Mouse (Mus musculus): Measurements from ENCODE around the gene Pla2g6. TPM values are rescaled to one million over a fixed set of nuclear protein-coding genes. Genes with fewer than 3 reads are reported as not detected.
A peak's percentile ranks its signal among the peaks of the same experiment; 100 is the strongest.

Pla2g6 gene
- total RNA-seq, 2 experiments from 2014 or later: 9.0 to 9.8 TPM

- intact Hi-C loops (cut with DNase I; ENCODE audit: low total_unique reads): no loop called here
- DNase-seq: no peak
Observed at GRCm38 (mm10) chr15:79353690-79354305, 25.6 kb upstream of the Pla2g6 start.

DNA sequence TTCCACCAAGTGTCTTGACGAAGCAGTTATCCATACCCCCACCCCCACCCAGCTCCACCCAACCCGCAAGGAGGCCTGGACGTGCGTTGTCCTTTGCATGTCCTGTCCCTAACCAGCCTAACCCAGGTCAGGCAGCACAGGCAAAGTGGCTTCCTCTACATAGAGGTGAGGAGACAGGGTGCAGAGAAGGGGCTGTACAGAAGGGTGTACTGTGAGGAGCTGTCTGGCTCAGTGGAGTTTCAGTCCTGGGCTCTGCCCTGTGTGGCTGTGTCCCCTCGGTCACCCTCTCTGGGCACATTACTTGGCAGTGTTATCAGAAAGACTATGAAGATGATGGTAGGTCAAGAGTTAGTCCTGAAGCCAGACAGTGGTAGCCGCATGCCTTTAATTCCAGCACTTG, 24.3 kb upstream of the Pla2g6 start:
- intact Hi-C loops (cut with DNase I; ENCODE audit: low total_unique reads): no loop called here
- DNase-seq: no peak

- intact Hi-C loops (cut with DNase I; ENCODE audit: low total_unique reads): no loop called here
- DNase-seq: peak; percentile 80
Observed at GRCm38 (mm10) chr15:79351331-79351767, 23.2 kb upstream of the Pla2g6 start.

- intact Hi-C loops (cut with DNase I; ENCODE audit: low total_unique reads): no loop called here
- DNase-seq: no peak
Observed at GRCm38 (mm10) chr15:79350866-79351265, 22.7 kb upstream of the Pla2g6 start.

DNA sequence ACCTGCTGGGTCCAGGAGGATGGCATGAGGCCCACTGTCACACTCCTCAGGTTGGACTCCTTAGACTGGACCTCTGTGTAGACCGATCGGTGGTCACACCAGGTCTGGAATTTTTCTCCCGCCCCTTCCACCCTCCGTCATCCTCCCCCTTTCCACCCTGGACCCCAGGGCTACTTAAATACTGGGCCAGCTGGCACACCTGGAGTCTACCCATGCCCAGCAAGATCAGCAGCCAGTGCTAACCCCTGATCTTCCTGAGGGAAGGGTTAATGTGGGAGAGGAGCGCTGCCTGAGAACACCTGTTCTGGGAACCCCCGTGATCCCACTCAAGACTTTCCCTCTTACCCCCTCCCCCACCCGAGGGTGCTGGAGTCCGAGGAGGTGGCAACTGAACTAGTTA, 20.5 kb upstream of the Pla2g6 start:
- intact Hi-C loops (cut with DNase I; ENCODE audit: low total_unique reads): loop anchor here (10.0 kb wide), 1 partner anchor 74 kb away; no protein-coding TSS in a partner anchor

DNA sequence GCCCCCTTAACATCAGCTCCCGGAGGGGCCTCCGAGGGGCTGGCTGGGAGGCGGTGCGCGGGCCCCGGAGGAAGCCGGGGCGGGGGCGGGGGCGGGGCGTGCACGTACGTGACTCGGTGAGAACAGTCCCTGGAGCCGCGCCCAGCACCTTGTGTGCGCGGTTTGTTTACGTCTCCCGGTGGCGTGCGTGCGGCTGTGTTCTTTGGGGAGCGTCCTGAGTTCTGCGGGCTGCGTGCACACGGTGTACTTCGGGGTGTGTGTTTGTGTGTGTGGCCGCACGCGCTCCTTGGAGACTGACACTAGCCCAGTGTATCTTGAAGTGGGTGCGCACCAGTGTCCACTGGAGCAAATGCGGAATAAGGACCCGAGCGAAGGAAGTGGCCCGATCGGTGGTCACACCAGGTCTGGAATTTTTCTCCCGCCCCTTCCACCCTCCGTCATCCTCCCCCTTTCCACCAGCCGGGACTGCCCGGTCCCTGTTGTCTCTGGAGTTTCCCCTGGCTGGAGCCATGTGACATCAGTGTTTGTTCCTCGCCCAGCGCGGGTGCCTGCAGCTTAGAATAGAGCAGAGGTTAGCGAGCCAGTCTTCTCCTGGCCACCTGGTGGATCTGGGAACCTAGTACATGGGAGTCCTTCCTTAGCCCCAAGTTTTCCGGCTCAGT, 19.8 kb upstream of the Pla2g6 start:
- intact Hi-C loops (cut with DNase I; ENCODE audit: low total_unique reads): loop anchor here (10.0 kb wide), 1 partner anchor 73 kb away; no protein-coding TSS in a partner anchor
- DNase-seq: peak; percentile 65

More for the DNA sequence above, 20.5 kb upstream of the Pla2g6 start:
- no peak for DNase-seq

DNA sequence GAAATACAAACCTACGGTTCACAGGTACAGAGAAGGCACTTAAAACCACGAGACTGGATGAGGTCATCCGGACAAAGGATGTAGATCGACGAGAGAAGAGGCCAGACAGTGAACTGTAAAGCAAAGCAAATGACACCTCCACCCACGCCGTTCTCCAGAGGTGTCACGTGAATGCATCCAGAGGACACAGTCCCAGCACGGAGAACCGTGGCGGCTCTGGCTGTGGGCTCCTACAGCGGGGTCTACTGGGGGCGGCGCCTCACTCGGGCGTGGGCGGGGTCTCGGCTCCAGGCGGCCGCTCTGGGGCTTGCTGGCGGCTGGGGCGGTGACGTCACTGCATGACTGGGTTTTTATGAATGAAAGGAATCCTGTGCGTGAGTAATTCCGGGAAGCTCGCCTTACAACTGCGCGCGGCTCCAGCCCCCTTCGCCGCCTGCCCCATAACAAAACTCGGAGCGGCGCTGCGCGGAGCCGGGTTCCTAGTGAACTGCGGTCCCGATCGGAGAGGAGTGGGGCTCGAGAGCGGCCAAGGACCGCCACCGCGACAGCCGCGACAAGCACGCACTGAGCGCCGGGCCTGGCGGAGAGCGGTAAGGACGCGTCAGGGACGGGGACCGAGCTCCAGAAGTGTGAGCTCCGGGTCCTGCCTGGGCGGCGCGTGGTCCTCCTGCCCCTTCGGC, 19.1 kb upstream of the Pla2g6 start:
- DNase-seq: peak; percentile 89
- intact Hi-C loops (cut with DNase I; ENCODE audit: low total_unique reads): loop anchor here (10.0 kb wide), 1 partner anchor 73 kb away; no protein-coding TSS in a partner anchor

- DNase-seq: no peak
- intact Hi-C loops (cut with DNase I; ENCODE audit: low total_unique reads): loop anchor here (10.0 kb wide), 1 partner anchor 71 kb away; no protein-coding TSS in a partner anchor
Observed at GRCm38 (mm10) chr15:79346051-79346793, 18.0 kb upstream of the Pla2g6 start, which contains the start of gene Maff. Gene Maff (plus strand): TSS chr15:79346621.

- intact Hi-C loops (cut with DNase I; ENCODE audit: low total_unique reads): loop anchor here (10.0 kb wide), 1 partner anchor 70 kb away; no protein-coding TSS in a partner anchor
- no peak for DNase-seq
Observed at GRCm38 (mm10) chr15:79344627-79345026, 16.4 kb upstream of the Pla2g6 start.

DNA sequence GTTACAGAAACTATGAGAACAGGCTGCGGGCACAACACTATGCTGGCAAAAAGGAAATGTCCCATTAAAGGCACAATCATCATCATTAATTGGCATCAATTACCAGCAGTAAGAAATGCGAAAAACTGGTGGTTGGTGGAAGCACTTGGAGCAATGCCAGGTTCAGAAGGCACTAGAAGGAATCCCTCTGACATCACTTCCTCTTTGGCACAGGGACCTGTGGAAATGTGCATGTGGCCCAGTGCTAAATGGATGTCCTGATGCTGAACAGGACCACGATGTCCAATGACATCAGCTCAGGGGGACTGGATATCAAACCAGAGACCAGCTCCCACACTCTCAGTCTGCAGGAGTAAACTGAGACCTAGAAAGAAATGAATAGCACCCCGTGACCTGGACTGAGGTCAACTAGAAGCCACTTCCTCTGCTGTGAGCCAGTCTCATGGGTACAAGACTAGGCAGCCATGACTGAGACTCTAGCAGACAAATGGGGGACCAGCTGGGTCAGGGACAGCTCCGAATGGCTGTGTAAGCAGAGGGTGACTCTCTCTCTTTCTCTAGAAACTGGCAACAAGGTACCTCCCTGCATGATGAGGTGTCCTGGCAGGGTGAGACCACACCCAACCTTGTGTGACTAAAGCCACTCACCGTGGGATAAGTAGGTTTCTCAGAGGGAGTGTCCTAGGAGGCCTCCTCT, 14.6 kb upstream of the Pla2g6 start:
- intact Hi-C loops (cut with DNase I; ENCODE audit: low total_unique reads): loop anchor here (10.0 kb wide), 1 partner anchor 68 kb away; no protein-coding TSS in a partner anchor
- no peak for DNase-seq

DNA sequence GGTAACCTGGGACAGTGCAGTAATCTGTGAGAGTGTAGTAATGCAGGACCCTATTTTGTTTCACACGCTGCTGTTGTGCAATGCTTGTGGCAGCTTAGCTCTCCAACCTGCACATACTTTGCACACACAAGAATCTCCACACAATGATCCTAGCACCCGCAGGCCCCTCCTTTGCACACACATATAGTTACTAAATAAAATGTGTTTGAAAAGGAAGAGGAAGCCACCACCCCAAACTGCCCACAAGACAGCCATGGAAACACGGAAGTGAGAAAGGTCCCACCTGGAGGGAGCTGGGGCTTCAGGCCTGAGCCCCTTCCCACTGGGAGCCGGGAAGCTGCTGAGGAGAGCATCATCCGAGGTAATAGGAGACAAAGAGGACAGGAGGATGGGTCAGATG, 10.8 kb upstream of the Pla2g6 start:
- no peak for DNase-seq
- intact Hi-C loops (cut with DNase I; ENCODE audit: low total_unique reads): no loop called here

DNA sequence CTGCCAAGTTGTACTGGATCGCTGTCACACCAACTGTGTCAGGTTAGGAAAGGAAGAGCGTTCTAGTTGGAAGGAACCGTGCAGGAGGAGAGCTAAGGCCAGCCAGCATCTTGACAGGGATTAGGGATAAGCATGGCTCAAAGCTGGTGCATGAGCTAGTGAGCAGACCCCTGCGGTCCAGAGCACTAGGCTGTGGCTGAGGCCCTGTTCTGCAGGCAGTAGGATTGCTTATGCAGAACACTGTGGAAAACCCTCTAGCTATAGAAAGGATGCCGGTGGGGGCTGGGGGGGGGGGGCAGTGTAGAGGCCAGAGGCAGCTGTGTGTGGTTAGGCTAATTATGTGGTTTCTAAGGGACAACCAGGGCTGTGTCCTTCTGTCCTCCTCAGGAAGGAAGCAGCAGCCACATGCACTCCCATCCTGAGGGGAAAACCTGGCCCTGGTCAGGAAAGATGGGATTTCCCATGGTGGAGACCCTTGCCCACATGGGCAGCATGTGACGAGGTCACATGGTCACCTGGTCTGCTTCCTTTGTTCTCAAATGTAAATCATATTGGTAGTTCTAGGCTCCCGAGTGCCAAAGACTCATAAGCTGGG, 7.0 kb upstream of the Pla2g6 start:
- DNase-seq: no peak
- intact Hi-C loops (cut with DNase I; ENCODE audit: low total_unique reads): no loop called here

DNA sequence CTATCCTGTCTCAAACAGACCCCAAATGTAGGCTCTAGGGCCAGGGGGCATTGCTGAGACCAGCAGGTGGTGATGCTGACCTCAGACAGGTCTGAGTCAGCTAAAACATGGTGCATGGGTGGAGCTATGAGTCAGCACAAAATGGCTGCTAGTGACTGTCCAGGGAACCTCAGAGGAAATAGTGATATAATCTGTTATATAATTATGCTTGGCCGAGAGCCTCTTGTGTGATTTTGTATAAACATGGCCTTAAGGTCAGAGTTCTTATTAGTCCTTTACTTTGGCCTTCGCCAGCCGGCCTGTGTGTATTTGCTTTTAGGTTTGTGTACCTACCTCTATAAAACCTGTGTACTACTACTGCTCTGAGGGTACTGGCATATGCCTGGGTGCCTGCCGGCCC, 5.2 kb upstream of the Pla2g6 start:
- DNase-seq: no peak
- intact Hi-C loops (cut with DNase I; ENCODE audit: low total_unique reads): no loop called here

DNA sequence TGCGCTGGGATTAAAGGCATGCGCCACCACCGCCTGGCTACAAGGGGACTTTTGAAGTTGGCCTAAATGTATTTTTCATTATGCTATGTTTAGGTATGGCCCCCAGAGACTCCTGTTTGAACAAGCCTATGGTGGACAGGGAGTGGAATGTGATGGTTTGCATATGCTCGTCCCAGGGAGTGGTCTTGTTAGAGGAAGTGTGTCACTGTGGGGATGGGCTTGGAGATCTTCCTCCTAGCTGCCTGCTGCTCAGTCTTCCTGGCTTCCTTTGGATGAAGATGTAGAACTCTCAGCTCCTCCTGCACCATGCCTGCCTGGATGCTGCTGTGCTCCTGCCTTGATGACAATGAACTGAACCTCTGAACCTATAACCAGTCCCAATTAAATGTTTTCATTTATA, 2.3 kb upstream of the Pla2g6 start:
- intact Hi-C loops (cut with DNase I; ENCODE audit: low total_unique reads): no loop called here
- no peak for DNase-seq

DNA sequence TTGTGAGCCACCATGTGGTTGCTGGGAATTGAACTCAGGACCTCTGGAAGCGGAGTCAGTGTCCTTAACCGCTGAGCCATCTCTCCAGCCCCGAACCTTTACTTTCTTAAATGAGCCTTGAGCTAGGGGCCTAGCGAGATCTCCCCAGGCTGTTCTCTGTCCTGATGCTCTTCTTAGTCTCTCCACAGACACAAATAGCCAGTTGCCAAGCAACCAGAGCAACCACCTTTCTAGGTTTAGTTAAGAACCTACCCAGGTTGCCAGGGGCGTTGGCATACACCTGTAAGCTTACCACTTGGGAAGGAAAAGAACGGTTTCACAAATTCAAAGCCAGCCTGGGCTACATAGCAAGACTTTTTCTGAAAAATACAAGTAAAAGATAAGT, 1.8 kb upstream of the Pla2g6 start:
- no peak for DNase-seq
- intact Hi-C loops (cut with DNase I; ENCODE audit: low total_unique reads): no loop called here

- intact Hi-C loops (cut with DNase I; ENCODE audit: low total_unique reads): no loop called here
Observed at GRCm38 (mm10) chr15:79329346-79329978, 1.3 kb upstream of the Pla2g6 start.

DNA sequence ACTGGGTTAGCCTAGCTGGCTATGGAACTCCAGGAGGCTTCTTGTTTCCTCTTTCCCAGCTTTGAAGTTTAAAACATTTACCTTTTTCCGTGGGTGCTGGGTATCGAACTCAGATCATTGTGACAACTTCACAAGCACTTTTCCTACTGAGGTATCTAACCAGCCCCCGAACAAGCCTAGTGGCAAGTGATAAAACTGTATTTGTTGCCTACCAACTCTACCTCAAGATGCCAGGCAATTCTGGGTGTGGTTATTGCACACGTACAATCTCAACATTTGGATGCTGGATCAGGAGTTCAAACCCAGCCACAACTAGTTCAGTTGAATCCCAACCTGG, 717 bp upstream of the Pla2g6 start:
- no peak for DNase-seq
- intact Hi-C loops (cut with DNase I; ENCODE audit: low total_unique reads): no loop called here

More at GRCm38 (mm10) chr15:79329346-79329978, 1.3 kb upstream of the Pla2g6 start:
- DNase-seq: no peak
